Mouse (Mus musculus) ES-Bruce4 (cell line): ENCODE results near the gene Nop56. TPM values are rescaled to one million over a fixed set of nuclear protein-coding genes. Genes with fewer than 3 reads are reported as not detected.

Experiments
- H3K27ac ChIP-seq: 2 replicates; pipeline ENCODE4 v1.5.1; 2012; ENCODE audit warnings: low read length, inconsistent platforms; ENCODE audit not compliant: insufficient read depth
- H3K27me3 ChIP-seq: 2 replicates; pipeline ENCODE4 v1.6.1; 2012; ENCODE audit warnings: mild to moderate bottlenecking, low read length, inconsistent platforms; ENCODE audit not compliant: control insufficient read depth, poor library complexity, insufficient read depth, severe bottlenecking
- H3K36me3 ChIP-seq: 2 replicates; pipeline ENCODE4 v1.6.1; 2012; ENCODE audit warnings: inconsistent platforms, mild to moderate bottlenecking, low read length, moderate library complexity; ENCODE audit not compliant: control insufficient read depth, poor library complexity, insufficient read depth, severe bottlenecking
- H3K4me1 ChIP-seq: one replicate; pipeline ENCODE4 v1.8.1; 2011; ENCODE audit warnings: low read length; ENCODE audit not compliant: control insufficient read depth, insufficient read depth
- H3K4me3 ChIP-seq: 2 replicates; pipeline ENCODE4 v1.5.1; 2011; ENCODE audit warnings: low read depth, mild to moderate bottlenecking, low read length
- H3K9ac ChIP-seq: 2 replicates; pipeline ENCODE4 v1.6.1; 2012; ENCODE audit warnings: low read depth, mild to moderate bottlenecking, inconsistent platforms; ENCODE audit not compliant: poor library complexity, severe bottlenecking
- H3K9me3 ChIP-seq: replicated peaks from 2 replicates; pipeline ENCODE4 v1.6.1; 2012; ENCODE audit warnings: mild to moderate bottlenecking, low read length, inconsistent platforms; ENCODE audit not compliant: control insufficient read depth, poor library complexity, insufficient read depth, severe bottlenecking
- CTCF ChIP-seq: IDR thresholded peaks from one replicate; pipeline ENCODE4 v1.8.1; 2011; ENCODE audit warnings: low read depth, low read length
- EP300 ChIP-seq: IDR thresholded peaks from 2 replicates; pipeline ENCODE4 v1.6.1; 2011; ENCODE audit warnings: low read depth, low read length; ENCODE audit not compliant: insufficient read depth
- POLR2A ChIP-seq: IDR thresholded peaks from one replicate; pipeline ENCODE4 v1.8.1; 2011; ENCODE audit warnings: low read length; ENCODE audit not compliant: insufficient read depth
- polyA plus RNA-seq: library from polyadenylated mRNA; stranded (reverse); fragments of >200 nt; gene quantifications from 2 replicates; pipeline ENCODE4 v1.2.4, GENCODE M21; 2011; ENCODE audit warnings: low read depth; ENCODE audit not compliant: missing spikeins, insufficient read depth, insufficient read length

The Nop56 gene
- polyA plus RNA-seq, 1 experiment, result 404 TPM

DNA sequence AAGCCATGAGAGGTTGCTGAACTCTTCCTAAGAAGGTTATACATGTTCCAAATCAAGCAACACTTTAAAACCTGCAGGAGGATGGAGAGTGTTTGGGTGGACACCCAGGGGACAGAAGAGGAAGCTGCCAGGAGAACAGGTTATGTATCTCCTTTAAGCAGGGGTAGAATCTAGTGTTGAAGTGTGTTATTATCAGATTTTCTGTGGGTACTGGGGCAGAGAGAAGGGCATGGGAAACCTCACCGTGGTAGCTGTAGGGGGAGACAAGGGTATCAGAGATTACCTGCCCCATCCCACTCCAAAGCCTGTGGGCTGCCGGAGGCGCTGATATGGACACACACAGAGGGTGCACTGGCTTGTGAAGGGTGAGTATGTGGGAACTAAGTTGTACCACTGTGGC, 18.8 kb downstream of the Nop56 start:
- H3K4me1 ChIP-seq, result no peaks in the 10 kb centered on the region
- 0 out of 2 replicates have a peak, but pooled peaks cover 3% of the 10 kb centered on the region for H3K27me3 ChIP-seq
- no peak overlapping the region for H3K9ac ChIP-seq
- H3K9me3 ChIP-seq, result no peaks in the 10 kb centered on the region
- H3K27ac ChIP-seq, result no peak overlapping the region
- H3K36me3 ChIP-seq, result no peaks in the 10 kb centered on the region
- no peak for TF ChIP-seq EP300
- no peak for TF ChIP-seq POLR2A
- no peak for TF ChIP-seq CTCF
- no peak overlapping the region for H3K4me3 ChIP-seq

DNA sequence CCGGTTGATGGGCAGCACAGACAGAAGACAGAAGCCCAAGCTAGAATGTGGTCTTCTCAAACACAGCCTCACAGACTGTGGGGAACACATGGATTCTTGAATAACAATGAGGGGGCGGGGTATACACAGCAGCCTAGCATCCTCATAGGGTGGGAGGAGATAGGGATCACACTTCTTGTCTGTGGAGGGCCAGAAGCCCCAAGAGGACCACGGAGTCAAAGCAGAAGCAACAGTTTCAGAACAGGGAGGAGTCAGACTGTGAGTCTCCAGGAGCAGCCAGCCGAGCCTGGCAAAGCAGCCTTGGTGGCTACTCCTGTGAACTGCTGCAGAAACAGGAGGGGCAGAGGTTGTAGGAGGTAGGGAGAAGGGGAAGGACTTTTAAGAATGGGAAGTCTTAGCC, 19.3 kb downstream of the Nop56 start:
- H3K27ac ChIP-seq, result no peak overlapping the region
- 0 out of 2 replicates have a peak, but pooled peaks cover 3% of the 10 kb centered on the region for H3K27me3 ChIP-seq
- no peak overlapping the region for H3K4me3 ChIP-seq
- H3K9me3 ChIP-seq, result no peaks in the 10 kb centered on the region
- no peaks in the 10 kb centered on the region for H3K36me3 ChIP-seq
- H3K4me1 ChIP-seq, result no peaks in the 10 kb centered on the region
- no peak overlapping the region for H3K9ac ChIP-seq
- TF ChIP-seq EP300, result no peak
- no peak for TF ChIP-seq POLR2A
- TF ChIP-seq CTCF, result no peak

GRCm38 (mm10) chr2:130294218-130294935, 20.1 kb downstream of the Nop56 start:
- no peaks in the 10 kb centered on the region for H3K9me3 ChIP-seq
- H3K9ac ChIP-seq, result peak overlapping the region; percentile 41
- peak overlapping the region; percentile 80 for H3K4me3 ChIP-seq
- no peak overlapping the region for H3K27ac ChIP-seq
- H3K36me3 ChIP-seq, result no peaks in the 10 kb centered on the region
- 0 out of 2 replicates have a peak, but pooled peaks cover 3% of the 10 kb centered on the region for H3K27me3 ChIP-seq
- H3K4me1 ChIP-seq, result no peaks in the 10 kb centered on the region
- TF ChIP-seq EP300 (no peak), POLR2A (no peak), CTCF (no peak)

DNA sequence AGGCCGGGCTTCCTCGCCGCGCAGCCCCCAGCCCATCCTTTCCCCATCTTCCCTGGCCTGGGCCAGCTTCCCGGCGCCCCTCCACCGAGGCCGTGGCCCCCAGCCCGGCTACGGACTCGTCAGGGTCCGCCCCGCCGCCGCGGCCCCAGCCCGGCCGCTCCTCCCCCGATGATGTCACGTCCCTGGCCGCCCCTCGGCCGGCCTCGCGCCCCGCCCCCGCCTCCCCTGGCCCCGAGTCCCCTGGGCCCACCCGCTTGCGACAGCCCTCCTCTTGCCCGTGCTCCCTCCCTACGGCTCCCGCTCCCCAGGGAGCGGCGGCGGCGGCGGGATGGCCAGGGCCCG, 20.7 kb downstream of the Nop56 start, which contains the start of gene Ebf4:
TSS of gene Ebf4 (plus strand) at position 234 of the 342 bp plus-strand sequence.
- TF ChIP-seq CTCF, result no peak
- no peak for TF ChIP-seq POLR2A
- TF ChIP-seq EP300, result no peak
- H3K36me3 ChIP-seq, result no peaks in the 10 kb centered on the region
- no peak within 1 kb of the TSS for H3K27ac ChIP-seq
- peak within 1 kb of the TSS; percentile 41 for H3K9ac ChIP-seq
- no peaks in the 10 kb centered on the region for H3K9me3 ChIP-seq
- 0 out of 2 replicates have a peak, but pooled peaks cover 3% of the 10 kb centered on the region for H3K27me3 ChIP-seq
- H3K4me3 ChIP-seq, result peak within 1 kb of the TSS; percentile 80
- H3K4me1 ChIP-seq, result no peaks in the 10 kb centered on the region

DNA sequence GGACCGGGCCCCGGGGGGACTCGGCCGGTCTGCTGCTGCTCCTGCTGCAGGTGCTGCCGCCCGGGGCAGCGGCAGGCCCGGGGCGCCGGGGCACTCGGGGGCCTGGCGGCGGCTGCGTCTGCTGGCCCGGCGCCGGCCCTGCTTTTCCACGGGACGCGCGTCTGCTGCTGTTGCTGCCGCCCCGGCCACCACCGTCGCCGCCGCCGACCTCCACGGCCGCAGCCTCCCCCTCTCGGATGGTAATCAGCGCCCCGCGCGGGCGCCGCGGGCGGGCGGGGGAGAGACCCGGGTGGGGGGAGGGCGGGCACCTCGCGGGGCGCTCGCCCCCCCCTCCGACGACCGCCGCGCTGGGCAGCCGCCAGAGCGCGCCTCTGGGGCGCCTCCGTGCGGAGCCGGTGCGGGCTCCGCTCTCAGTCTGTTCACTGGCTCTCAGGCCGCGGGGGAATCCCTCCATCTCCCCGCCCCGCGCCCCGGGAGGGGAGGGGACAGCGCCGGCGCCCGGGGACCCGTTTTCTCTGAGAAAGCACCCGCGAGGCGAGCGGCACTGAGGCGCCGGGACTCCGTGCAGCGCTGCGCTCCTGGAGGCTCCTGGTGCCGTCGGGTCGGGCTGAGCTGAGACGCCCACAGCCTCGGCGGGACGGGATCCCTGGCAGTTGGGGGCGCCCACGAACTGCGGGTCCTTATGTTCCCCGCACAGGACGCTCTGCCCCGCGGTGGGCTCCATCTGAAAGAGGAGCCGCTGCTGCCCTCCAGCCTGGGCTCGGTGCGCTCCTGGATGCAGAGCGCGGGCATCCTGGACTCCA, 21.3 kb downstream of the Nop56 start:
- no peaks in the 10 kb centered on the region for H3K4me1 ChIP-seq
- H3K36me3 ChIP-seq, result no peaks in the 10 kb centered on the region
- no peaks in the 10 kb centered on the region for H3K9me3 ChIP-seq
- TF ChIP-seq CTCF (no peak), POLR2A (no peak), EP300 (no peak)
- H3K27ac ChIP-seq, result no peak overlapping the region
- H3K27me3 ChIP-seq, result 0 out of 2 replicates have a peak, but pooled peaks cover 3% of the 10 kb centered on the region
- peak overlapping the region; percentile 41 for H3K9ac ChIP-seq
- H3K4me3 ChIP-seq, result peak overlapping the region; percentile 57
